Mouse (Mus musculus) hindbrain, embryonic 12.5 days (tissue): ENCODE measurements around the gene Ssr3. TPM values are rescaled to one million over a fixed set of nuclear protein-coding genes. Genes with fewer than 3 reads are reported as not detected.
"Not testable (repeated sequence)": the region's sequence is repeated elsewhere in the genome, so short reads cannot be mapped to it uniquely, and the experiment has no call there.

Experiments
- ATAC-seq: fragments of 200-750 bp; cut with Nextera tagmentation; 2 replicates; pipeline ENCODE4 v1.8.0; 2017; ENCODE audit warnings: moderate TSS enrichment; ENCODE audit not compliant: low FRiP score
- H3K27ac ChIP-seq: fragments of 300-500 bp; sonication (generic); 2 replicates; pipeline ENCODE4 v1.5.1; 2016; ENCODE audit warnings: mild to moderate bottlenecking
- H3K27me3 ChIP-seq: fragments of 300-500 bp; sonication (generic); 2 replicates; pipeline ENCODE4 v1.6.1; 2016; ENCODE audit warnings: mild to moderate bottlenecking
- H3K36me3 ChIP-seq: fragments of 300-500 bp; sonication (generic); 2 replicates; pipeline ENCODE4 v1.6.1; 2016; ENCODE audit warnings: mild to moderate bottlenecking
- H3K4me1 ChIP-seq: fragments of 300-500 bp; sonication (generic); 2 replicates; pipeline ENCODE4 v1.6.1; 2016
- H3K4me2 ChIP-seq: fragments of 300-500 bp; sonication (generic); replicated peaks from 2 replicates; pipeline ENCODE4 v1.6.1; 2016; ENCODE audit warnings: mild to moderate bottlenecking
- H3K4me3 ChIP-seq: fragments of 300-500 bp; sonication (generic); 2 replicates; pipeline ENCODE4 v1.5.1; 2016; ENCODE audit warnings: mild to moderate bottlenecking
- H3K9ac ChIP-seq: fragments of 300-500 bp; sonication (generic); 2 replicates; pipeline ENCODE4 v1.6.1; 2016; ENCODE audit warnings: mild to moderate bottlenecking, moderate library complexity
- H3K9me3 ChIP-seq: fragments of 300-500 bp; sonication (generic); replicated peaks from 2 replicates; pipeline ENCODE4 v1.6.1; 2016; ENCODE audit warnings: mild to moderate bottlenecking
- WGBS: fragments of 180-500 bp; shearing (Covaris S2); methylation state at CpG from one replicate; pipeline ENCODE4 v1.1.7; 2016; 5-methylcytosine and 5-hydroxymethylcytosine counted together
- polyA plus RNA-seq: library from polyadenylated mRNA; unstranded; fragments of >200 nt; fragmentation: Nextera tagmentation; extraction: Ambion mirVana; gene quantifications from 2 replicates; pipeline ENCODE4 v1.2.1, GENCODE M21; 2016

The Ssr3 gene
- polyA plus RNA-seq, 1 experiment from 2014 or later, result 211 TPM

DNA sequence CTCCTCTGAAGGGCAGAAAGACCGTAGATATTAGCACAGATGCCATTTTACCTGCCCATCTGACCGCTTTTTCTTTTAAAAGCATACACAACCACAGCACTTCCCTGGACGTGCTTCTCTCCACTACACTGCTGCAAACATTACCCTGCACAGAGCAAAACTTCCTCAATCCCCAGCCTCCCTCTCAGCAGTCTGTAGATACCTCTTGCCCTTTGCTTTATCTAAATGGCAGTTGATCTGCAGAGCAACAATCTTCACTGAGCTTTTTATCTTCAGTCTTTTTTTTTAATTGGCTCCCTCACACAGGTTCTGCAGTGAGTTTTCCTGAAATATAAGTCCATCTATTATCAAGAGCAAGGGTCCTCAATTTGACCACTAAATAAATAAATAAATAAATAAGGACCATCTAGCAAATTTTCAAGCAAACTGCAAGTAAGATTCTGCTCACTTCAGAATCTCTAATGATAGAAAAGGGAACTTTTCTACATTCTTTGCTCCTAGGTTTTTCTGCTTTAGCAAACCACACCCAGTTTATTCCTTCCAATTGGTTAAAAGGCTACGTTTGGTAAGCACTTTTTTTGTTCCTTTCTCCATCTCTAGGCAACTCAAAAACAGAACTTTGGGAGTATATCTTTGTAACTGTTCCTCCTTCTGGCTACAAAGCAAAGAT lies 4.5 kb upstream of the Ssr3 start:
- no peak for ATAC-seq
- no peaks in the 10 kb centered on the region for H3K9me3 ChIP-seq
- no peaks in the 10 kb centered on the region for H3K27me3 ChIP-seq
- no peak overlapping the region for H3K4me2 ChIP-seq
- H3K9ac ChIP-seq, result no peak overlapping the region
- 84% methylated on average over 4 of the region's 4 CpGs for WGBS
- no peaks in the 10 kb centered on the region for H3K4me1 ChIP-seq
- H3K27ac ChIP-seq, result no peak overlapping the region
- H3K4me3 ChIP-seq, result no peak overlapping the region
- no peaks in the 10 kb centered on the region for H3K36me3 ChIP-seq

GRCm38 (mm10) chr3:65395111-65395510 lies 2.7 kb upstream of the Ssr3 start:
- WGBS, result 93% methylated on average over 1 of the region's 1 CpGs
- not testable (repeated sequence) for ATAC-seq, H3K9ac ChIP-seq

GRCm38 (mm10) chr3:65391784-65392420 lies 521 bp downstream of the Ssr3 start:
- Histone ChIP-seq H3K9ac (peak overlapping the region; percentile 74), H3K27ac (peak overlapping the region; percentile 88), H3K36me3 (peaks cover 24% of the 10 kb centered on the region), H3K4me2 (peak overlapping the region; percentile 66), H3K27me3 (no peaks in the 10 kb centered on the region), H3K9me3 (no peaks in the 10 kb centered on the region), H3K4me1 (peaks cover 5% of the 10 kb centered on the region; the same call in 1 of the 2 replicates), H3K4me3 (peak overlapping the region; percentile 77)
- peak; percentile 64 for ATAC-seq
- WGBS, result under 1% methylated on average over 37 of the region's 37 CpGs

More at GRCm38 (mm10) chr3:65395111-65395510, 2.7 kb upstream of the Ssr3 start:
- not testable (repeated sequence) for H3K9me3 ChIP-seq, H3K4me1 ChIP-seq, H3K4me2 ChIP-seq, H3K27ac ChIP-seq, H3K36me3 ChIP-seq, H3K27me3 ChIP-seq, H3K4me3 ChIP-seq

DNA sequence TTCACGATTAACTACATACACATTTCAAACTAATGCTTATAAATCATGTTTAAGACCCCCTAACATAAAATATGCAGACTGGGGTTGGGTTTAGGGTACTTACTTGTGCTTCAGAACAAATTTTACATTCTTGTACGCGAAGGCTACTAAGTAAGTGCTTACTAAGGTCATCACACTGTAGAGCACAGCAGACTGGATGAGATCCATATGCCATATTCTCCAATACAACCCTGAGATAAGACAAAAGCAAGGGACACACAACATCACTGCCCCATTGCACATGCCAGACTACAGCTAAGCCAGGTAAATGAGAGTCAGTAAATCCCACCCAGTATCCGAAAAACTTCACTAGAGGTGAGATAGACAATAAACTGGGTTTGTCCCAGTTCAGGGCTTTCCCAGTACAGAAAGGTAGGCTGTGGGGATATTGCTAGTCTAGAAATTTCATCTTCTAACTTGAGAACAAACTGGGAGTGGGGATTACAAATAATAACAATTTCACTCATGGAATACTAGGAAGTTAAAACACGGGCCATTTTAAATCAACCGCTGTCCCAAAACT lies 1.1 kb downstream of the Ssr3 start:
- no peak for ATAC-seq
- Histone ChIP-seq H3K9ac (peak overlapping the region; percentile 74), H3K4me1 (peaks cover 5% of the 10 kb centered on the region; the same call in 1 of the 2 replicates), H3K4me3 (peak overlapping the region; percentile 77), H3K36me3 (peaks cover 30% of the 10 kb centered on the region), H3K27ac (no peak overlapping the region), H3K4me2 (peak overlapping the region; percentile 66), H3K9me3 (no peaks in the 10 kb centered on the region), H3K27me3 (no peaks in the 10 kb centered on the region)
- 45% methylated on average over 6 of the region's 6 CpGs for WGBS

DNA sequence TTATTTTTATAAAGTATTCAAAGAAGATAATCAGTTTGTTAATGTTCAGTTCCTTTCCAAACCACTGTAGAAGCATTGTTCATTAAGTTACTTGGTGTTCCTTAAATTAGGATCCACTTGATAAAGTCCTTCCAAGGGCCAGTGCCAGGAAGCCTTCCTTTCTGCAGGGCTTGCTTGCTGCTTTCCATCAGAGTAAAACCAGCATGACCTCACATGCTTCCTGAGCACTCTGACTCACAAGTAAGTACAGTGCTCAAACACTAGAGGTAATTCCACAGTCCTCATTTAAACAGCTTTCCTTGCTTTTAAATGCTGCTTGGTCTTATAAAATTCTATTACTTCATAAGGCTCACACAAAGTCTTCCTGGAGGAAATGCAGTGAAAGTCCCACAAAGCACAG lies 6.7 kb downstream of the Ssr3 start:
- H3K36me3 ChIP-seq, result peaks cover 61% of the 10 kb centered on the region
- ATAC-seq, result no peak
- H3K27ac ChIP-seq, result no peak overlapping the region
- H3K9ac ChIP-seq, result no peak overlapping the region
- H3K4me2 ChIP-seq, result no peak overlapping the region
- H3K27me3 ChIP-seq, result no peaks in the 10 kb centered on the region
- H3K4me1 ChIP-seq, result no peaks in the 10 kb centered on the region
- no peak overlapping the region for H3K4me3 ChIP-seq
- H3K9me3 ChIP-seq, result no peaks in the 10 kb centered on the region

DNA sequence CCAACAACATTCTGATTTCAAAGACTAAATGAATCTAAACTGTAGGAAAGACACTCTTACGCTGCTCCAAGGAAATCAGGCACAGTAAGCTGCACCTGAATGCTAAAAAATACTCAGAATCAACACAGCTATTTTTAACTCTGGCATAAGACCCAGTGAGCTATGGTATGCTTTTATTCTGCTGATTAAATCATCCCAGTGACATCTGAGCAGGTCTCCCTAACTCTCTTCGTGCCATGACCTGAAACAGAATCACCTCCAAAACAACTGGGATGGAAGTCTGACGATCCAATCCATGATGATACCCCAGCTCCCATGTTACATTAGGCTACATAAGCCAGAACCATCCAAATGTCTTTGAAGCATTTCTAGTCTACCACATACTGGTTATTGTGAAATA lies 8.0 kb downstream of the Ssr3 start:
- Histone ChIP-seq H3K4me3 (no peak overlapping the region), H3K27ac (no peak overlapping the region), H3K4me1 (no peaks in the 10 kb centered on the region), H3K27me3 (no peaks in the 10 kb centered on the region), H3K36me3 (peaks cover 65% of the 10 kb centered on the region), H3K9me3 (no peaks in the 10 kb centered on the region), H3K9ac (no peak overlapping the region), H3K4me2 (no peak overlapping the region)
- no peak for ATAC-seq
- 90% methylated on average over 3 of the region's 3 CpGs for WGBS

DNA sequence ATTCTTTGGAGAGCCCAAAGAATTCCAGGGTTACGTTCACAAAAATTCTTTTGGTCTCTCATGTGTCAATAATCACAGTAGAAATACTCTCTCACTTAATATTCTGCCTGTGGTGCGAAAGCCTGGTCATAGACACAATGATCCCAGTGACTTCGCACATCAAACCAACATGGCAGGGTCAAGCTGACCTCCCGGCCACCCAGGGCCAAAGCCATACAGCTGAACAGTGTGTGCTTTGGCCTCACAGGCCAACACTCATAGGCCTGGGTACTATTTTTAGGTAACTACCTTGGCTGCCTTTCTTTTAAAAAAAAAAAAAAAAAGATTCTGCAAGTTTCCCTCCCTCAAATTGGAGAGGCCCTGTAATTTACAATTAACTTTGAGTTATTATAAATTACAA lies 11.3 kb downstream of the Ssr3 start:
- Histone ChIP-seq H3K27ac (no peak overlapping the region), H3K9me3 (no peaks in the 10 kb centered on the region), H3K4me2 (no peak overlapping the region), H3K9ac (no peak overlapping the region), H3K4me1 (no peaks in the 10 kb centered on the region), H3K4me3 (no peak overlapping the region), H3K27me3 (no peaks in the 10 kb centered on the region), H3K36me3 (peaks cover 44% of the 10 kb centered on the region)
- no peak for ATAC-seq
- 74% methylated on average over 4 of the region's 4 CpGs for WGBS

- no peak overlapping the region for H3K27ac ChIP-seq
- no peak for ATAC-seq
- H3K36me3 ChIP-seq, result peaks cover 40% of the 10 kb centered on the region
- H3K4me3 ChIP-seq, result no peak overlapping the region
- no peaks in the 10 kb centered on the region for H3K27me3 ChIP-seq
- H3K4me1 ChIP-seq, result no peaks in the 10 kb centered on the region
- no peak overlapping the region for H3K9ac ChIP-seq
- no peaks in the 10 kb centered on the region for H3K9me3 ChIP-seq
- H3K4me2 ChIP-seq, result no peak overlapping the region
- 73% methylated on average over 4 of the region's 4 CpGs for WGBS
These were observed 12.4 kb downstream of the Ssr3 start for GRCm38 (mm10) chr3:65379884-65380539.

DNA sequence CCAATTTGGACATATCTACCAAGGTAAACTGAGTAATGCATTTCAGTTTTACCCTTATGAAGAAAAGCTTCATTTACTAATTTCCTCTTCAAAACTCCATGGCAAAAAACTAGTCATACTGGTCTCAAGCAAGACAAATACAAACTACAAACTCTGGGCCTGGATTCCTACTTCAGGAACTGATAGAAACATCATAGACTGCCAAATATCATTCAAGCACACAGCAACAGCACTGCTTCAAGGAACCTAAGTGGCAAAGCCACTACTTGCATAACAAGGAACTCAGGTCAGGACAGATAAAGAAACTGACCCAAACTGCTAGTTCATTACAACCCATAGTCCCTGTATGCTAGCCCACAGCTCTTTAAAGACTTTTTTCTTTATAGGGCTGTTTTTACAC lies 13.7 kb downstream of the Ssr3 start:
- H3K9ac ChIP-seq, result no peak overlapping the region
- 0 out of 2 replicates have a peak, but pooled peaks cover 4% of the 10 kb centered on the region for H3K4me1 ChIP-seq
- no peak overlapping the region for H3K27ac ChIP-seq
- ATAC-seq, result no peak
- H3K4me2 ChIP-seq, result no peak overlapping the region
- no peak overlapping the region for H3K4me3 ChIP-seq
- no peaks in the 10 kb centered on the region for H3K27me3 ChIP-seq
- H3K36me3 ChIP-seq, result peaks cover 33% of the 10 kb centered on the region
- no peaks in the 10 kb centered on the region for H3K9me3 ChIP-seq

DNA sequence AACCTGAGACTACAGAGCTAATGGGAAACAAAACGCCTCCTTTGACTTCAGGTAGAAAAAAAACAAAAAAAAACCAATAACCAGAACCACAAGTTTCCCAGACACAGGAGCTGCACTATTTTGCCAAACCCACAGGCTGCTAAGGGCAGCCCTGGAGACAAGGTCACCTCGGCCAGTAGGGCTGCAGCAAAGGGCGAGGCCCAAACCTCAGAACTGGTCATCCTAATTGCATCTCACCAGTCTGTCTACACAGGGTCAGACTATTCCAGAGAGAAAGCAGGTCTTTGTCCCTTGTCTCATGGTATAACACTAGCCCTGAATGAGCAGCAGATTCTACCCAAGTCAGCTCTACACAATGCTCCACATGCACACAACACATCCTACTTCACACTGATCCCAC lies 17.7 kb downstream of the Ssr3 start:
- H3K4me1 ChIP-seq, result 0 out of 2 replicates have a peak, but pooled peaks cover 7% of the 10 kb centered on the region
- no peak overlapping the region for H3K27ac ChIP-seq
- H3K36me3 ChIP-seq, result peaks cover 29% of the 10 kb centered on the region
- no peak overlapping the region for H3K9ac ChIP-seq
- H3K9me3 ChIP-seq, result no peaks in the 10 kb centered on the region
- H3K4me3 ChIP-seq, result no peak overlapping the region
- WGBS, result 81% methylated on average over 3 of the region's 3 CpGs
- H3K4me2 ChIP-seq, result no peak overlapping the region
- no peak for ATAC-seq
- H3K27me3 ChIP-seq, result no peaks in the 10 kb centered on the region

- WGBS, result 74% methylated on average over 5 of the region's 5 CpGs
- Histone ChIP-seq H3K4me1 (0 out of 2 replicates have a peak, but pooled peaks cover 7% of the 10 kb centered on the region), H3K4me3 (no peak overlapping the region), H3K27ac (no peak overlapping the region), H3K9me3 (no peaks in the 10 kb centered on the region), H3K36me3 (peaks cover 27% of the 10 kb centered on the region), H3K9ac (no peak overlapping the region), H3K4me2 (no peak overlapping the region), H3K27me3 (no peaks in the 10 kb centered on the region)
- no peak for ATAC-seq
These were observed 18.7 kb downstream of the Ssr3 start for GRCm38 (mm10) chr3:65373594-65374182.

DNA sequence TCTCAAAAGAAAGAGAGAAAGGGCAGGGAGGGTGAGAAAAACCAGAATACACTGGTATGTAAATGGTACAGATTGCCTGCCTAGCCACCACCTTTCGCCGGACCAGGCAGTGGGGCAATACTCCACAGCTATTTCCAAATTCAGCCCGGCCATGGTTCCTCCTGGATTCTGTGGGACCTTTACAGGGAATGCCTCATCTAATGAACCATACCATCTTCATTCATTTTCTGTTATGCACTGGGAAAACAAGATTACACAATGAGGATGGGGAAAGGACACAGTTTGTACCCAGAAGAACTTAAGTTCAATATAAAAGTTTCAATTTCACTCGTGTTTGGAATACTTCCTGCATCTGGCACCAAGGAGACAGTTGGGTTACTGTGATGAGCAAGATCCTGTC lies 19.9 kb downstream of the Ssr3 start:
- Histone ChIP-seq H3K9me3 (no peaks in the 10 kb centered on the region), H3K4me2 (no peak overlapping the region), H3K4me1 (0 out of 2 replicates have a peak, but pooled peaks cover 7% of the 10 kb centered on the region), H3K4me3 (no peak overlapping the region), H3K9ac (no peak overlapping the region), H3K36me3 (peaks cover 27% of the 10 kb centered on the region), H3K27me3 (no peaks in the 10 kb centered on the region), H3K27ac (no peak overlapping the region)
- 91% methylated on average over 4 of the region's 4 CpGs for WGBS
- no peak for ATAC-seq
